Mouse (Mus musculus) right cerebral cortex, postnatal 14 days (tissue): ENCODE measurements around the gene Kcna6.

Source experiments
- DNase-seq: peaks from one replicate; pipeline ENCODE4 v3.0.0; 2022

Kcna6 gene

DNA sequence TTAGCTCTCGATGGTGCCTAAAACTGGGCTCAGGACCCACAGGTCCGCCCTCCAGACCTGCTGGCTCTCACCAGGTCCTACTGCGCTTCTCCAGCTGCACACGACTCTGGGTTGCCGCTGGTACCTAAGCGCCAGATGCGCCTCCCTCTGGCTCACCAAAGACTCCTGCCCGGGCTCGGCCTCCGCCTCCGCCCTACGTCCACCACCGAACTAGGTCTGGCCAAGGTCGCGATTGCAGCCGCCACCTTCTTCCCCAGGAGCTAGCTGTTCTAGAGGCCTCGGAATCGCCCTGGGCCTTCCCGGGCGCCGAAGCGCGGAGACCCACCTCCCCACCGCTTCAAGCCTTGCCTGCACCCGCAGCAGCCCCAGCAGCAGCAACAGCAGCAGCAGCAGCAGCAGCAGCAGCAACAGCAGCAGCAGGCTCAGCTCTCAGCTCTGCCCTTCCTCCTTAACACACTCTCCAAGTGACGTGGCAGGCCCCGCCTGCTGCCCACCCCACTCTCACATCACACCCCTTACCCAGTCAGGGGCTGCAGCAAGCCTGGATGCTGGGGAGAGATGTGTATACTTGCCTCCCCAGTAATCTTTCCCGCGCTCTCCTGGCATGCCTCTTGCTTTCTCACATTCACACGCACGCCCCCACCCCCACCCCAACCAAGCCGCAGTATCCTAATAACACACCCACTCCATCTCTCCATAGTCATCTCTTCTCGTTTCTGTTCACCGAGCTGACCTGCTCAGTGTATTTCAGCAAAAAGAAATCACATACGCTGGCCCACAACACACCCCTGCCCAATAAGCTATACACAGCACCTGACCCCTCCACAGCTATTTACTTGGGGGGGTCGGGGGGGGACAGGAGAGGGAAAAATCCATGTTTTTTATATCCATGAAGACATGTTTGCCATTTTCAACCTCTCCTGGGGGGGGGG is at the start of gene Kcna6:
Kcna6 (minus strand) TSS at position 464 of the 932 bp plus-strand sequence.
- peak; percentile 39 for DNase-seq

DNA sequence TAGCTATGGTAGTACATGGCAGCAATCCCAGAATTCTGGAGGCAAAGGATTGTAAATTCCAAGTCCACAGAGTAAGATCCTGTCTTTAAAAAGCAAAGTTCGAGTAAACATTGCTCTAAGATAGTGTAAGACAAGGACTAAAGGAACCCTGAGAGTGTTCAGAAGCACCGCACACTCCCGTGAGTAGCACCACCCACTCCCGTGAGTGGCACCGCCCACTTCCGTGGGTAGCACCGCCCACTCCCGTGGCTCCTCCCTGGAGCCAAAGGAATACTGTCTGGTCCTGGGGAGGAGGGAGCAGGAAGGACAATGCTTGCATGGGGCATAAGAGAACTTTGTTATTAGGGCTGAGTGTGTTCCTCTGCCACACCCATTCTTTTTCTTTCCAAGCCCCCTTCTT is 48.4 kb upstream of the Kcna6 start:
- no peak for DNase-seq

DNA sequence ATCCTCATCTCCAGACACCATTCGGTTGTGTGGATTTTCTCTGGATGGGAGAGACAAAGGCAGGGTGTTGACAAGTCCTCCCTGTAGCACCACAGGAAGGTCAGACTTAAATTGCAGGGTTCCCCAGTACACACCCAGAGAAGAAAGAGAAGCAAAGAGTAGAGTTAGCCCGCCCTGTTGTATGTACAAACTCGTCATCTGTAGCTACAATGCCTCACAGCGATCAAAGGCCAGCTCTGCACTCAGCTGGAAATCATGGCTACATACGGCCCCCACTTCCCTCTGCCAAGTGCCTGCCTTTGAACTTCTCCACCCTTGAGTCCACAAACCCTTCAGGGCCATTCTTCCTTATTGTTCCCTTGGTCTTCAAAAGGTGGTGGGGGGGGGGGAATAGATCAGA is 43.7 kb upstream of the Kcna6 start:
- no peak for DNase-seq

DNA sequence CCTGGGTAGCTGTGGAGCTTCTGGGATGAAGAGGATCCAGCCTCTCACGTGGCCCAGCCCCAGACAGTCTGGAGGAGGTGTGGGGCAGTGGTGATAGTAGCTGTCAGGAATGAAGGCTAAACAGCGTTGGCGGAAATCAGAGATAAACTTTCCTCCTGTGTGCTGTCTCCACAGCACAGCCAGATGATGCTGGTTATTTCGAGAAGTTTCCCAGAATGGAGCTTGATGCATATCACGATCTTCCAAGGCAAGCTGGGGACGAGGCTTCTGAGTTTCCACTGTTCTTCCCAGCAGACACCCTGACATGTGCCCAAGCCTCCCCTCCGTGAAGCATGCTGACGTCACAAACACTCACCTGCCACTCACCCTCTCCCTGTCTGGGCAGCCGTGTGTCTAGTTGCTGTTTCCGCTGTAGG is 43.2 kb upstream of the Kcna6 start:
- DNase-seq, result peak; percentile 58

DNA sequence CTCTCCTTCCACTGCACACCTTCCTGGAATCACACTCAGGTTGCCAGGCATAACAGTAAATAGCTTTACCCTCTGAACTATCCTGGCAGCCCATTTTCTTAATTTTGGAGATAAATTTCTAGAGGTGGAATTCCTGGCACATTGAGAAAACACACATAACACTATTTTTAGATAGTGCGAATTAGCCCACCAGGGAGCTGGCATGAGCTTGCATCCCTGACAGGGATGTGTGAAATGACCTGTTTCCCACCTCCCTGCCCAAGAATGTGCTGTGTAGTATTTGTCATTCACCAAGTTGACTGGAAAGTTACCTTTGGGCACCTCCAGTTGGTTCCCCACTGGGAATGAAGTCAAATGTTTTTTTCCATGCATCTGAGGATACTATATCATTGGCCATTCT is 42.6 kb upstream of the Kcna6 start:
- DNase-seq, result no peak

DNA sequence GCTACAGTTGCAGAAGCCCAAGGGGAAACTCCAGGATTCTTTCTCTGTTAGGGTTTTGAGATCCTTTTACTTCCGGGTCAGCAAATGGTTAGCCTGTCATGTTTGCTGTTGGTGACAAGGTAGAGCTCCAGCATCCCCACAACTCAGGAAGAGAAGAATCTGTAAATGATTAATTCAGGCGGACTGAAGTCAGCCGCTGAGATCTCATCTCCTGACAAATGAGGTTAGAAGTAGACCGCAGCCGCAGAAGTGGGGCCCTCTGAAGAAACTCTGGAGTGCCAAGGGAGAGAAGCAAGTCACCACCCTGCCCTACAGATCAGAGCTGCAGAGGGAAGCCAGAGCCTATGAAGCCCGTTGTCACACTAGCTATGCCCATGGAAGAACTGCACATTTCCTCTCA is 37.4 kb upstream of the Kcna6 start:
- DNase-seq, result no peak

DNA sequence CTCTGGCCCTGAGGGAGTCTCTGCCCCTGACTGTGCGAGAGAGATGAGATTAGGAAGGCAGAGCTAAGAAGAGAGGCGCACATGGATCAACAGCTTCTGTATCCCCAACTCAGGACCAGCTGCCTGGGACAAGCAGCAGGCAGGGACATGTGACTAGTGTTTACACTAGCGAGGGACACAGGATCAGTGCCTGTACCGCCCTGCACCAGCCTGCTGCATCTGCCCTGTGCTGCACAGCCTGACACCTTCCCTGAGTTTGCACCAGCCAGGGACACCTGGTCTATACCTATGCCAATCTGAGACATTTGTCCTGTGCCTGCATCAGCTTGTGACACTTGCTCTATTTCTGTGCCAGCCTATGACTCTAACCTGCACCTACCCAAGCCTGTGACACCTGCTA is 33.4 kb upstream of the Kcna6 start:
- DNase-seq, result no peak

DNA sequence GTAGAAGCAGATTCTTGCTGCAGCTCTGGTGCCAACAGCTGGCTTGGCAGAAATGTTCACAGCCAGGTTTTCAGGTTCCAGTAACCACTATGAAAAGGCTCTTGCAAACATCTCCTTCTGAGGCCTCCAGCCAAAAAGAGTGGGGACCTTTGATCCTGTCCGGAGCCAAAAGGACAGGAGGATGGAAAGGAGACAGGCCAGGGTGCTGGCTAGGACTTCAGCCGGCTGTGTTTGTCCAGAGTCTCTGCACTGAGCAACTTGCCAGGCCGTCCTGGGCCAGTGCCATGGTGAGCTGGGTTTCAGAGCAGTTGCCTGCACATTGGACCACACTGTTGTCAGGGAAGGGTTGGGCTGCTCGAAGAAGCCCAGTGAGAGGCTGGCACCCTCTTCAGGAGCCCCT is 31.9 kb upstream of the Kcna6 start:
- peak; percentile 49 for DNase-seq

DNA sequence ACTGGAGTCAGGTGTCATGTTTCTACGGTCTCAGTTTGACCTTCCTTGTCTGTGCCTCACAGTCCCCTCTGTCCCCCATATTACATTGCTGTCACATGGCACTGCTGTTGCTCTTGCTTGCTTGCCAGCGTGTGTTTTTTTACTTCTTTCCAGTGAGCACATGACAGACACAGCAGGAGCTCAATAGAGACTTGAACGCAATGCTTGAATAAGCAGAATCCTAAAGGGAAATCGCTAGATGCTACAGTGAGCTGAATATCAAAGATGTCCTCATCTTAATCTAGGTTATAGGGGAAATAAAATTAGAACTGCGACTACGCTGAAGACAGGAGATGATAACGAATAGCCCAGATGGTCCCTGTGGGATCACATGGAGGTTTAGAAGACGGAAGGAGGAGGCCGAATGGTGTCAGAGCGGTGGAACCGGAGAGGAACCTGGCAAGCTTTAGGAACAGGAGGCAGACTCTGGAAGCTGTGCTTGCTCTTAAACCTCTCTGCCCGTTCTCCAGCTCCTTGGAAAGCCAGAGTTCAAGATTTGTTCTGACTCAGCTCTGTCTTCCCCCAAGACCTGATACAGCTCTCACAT is 29.8 kb upstream of the Kcna6 start:
- no peak for DNase-seq

DNA sequence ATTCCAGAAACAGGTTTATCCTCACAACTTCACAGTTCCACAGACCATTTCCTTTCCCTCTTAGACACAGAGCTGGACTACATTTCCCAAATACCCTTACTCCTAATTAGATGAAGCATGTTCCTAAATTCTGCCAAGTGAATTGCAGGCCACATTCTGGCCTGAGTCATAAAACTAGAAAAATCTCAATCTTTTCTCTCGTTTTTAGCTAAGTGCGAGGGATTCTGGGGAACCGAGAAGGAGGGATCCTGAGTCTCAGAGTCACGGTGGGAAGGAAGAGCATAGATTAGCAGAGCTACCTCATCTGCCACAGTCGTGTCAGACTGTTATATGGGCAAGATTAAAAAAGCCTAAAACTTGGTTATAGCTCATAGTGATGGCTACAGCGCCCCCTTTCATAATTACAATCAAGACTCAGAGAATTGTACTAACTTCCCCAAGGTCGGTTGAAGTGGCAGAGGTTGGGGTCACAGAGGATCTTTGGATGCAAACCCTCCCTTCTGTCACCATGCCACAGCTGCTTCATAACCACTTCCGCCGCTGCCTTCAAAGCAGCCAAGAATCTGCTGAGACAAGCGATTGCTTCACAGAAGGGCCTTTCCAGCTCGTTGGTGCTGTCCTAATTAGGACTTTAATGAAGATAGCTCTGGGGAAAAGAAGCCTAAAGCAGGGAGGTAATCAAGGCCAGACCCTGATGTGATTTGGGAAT is 28.6 kb upstream of the Kcna6 start:
- no peak for DNase-seq

DNA sequence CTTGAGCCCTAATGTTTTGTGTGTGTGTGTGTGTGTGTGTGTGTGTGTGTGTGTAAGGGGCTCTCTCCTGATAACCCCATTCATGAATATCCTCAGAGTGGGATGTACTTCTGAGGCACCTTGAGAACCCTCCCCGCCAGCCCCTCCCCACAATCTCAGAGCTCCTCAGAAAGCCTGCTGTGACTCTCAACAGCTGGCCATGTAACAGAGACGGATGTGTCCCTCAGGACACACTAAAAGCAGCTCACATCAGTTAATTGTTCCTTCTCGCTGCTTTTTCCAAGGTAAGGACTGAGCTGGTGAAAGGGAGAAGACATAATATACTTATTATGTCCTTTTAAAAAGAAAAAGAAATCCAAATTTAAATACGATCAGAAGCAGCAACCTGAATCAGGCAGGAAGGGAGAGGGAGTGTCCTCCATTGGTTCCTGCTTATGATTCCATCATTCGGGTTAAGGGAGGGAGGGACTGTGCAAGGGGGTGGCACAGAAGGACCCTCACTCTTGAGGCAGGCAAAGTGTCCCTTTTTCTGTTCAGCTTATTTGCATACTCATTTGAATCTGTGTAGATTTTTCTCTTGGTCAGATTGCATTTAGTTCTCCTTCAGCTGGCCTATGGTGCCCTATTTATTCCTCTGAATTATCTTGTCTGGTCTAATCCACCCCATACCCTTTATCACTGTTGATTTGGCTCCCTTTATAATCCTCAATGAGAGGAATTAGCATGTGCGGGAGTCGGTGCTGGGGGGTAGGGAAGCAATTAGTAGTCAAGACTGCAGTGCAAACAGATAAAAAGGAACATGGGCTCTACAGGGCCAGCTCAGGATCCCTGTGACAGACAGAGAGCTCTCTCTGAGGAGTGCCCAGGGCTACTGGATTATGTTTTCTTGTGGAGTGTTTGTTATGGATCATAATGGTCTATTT is 27.4 kb upstream of the Kcna6 start:
- DNase-seq, result no peak

DNA sequence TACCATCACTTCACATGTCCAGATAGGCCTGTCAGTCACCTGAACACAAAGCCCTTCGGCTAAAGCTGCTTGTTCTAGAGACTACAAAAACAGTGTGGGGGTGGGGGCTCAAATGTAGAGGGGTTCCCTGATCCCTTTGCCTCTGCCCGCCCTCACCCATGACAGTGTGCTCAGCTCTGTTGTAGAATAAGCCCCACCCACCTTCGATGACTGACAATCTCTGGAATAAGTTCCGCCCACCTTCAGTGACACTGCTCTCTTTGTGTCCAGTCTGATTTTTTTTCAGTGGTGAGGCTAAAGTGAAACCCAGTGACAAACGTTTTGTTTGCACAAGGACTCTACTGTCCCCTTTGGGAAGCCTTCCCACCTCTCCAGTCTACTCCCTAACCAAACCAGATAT is 26.1 kb upstream of the Kcna6 start:
- no peak for DNase-seq

DNA sequence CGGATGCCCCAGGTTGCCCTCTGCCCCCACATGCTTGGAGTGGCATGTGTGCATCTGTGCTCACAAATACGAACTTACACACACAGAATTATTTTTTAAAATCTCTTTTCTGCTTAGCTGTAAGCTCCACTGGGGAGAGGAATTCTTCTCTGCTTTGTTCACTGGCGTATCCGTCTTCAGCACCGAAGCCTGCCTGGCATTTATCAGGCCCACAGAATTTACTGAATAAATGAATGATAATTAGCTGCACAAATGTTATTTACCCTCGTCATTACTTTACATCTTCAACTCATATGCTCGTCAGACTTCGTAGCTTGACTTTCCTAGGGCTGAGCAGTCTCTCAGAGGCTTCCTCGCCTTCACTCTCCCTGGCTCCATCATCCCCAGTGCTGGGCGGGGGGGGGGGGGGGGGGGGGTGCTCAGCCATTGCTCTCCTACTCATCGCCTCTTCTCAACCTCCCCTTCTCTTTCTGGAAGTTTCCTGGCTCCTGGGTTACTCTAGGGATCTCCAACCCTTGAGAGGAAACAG is 24.2 kb upstream of the Kcna6 start:
- DNase-seq, result no peak

DNA sequence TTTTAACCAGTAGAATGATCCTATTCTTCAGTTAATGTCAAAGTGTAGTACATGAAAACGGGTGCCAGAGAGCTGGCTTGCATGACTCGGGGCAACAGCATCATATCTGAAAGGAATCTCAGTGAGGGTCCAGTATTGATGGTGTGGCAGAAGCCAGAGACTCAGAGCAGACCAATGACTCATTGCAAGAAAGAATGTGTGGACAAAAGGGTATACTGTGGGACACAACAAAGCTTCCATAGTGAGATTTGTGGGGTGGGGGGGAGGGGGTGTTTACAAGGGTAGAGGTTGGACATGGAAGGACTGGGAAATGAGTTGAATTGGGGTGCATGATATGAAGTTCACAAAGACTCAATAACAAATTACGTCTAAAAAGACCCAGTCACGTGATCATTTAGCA is 20.9 kb upstream of the Kcna6 start:
- DNase-seq, result no peak

DNA sequence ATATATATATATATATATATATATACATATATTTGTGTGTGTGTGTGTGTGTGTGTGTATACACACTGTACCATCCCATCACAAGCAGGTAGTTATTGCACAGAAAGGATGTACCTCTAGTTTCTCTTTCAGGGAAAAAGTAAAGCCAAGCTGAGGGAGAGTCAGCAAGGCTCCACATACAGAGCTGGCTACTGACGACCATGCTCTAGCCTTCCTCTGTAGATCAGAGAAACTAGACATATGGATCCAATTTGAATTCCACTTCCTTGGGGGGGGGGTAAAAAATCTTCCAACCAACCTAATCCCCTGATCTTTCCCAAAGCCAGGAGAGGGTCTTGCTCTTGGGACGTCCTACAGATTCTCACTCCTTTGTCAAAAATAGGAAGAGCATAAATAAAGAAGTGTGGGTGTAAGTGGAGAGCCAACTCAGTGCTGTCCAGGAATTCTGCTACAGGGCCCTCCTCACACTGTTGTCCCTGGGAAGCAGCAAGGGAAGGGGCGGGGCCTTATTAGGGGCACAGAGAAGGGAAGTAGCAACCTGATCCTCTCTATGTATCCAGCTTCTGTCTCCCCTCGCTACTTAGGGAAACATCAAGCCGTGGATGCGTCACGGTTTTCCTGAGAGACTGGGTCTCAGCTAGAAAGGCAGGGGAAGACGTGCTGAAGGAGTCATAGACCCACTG is 15.4 kb upstream of the Kcna6 start:
- no peak for DNase-seq

DNA sequence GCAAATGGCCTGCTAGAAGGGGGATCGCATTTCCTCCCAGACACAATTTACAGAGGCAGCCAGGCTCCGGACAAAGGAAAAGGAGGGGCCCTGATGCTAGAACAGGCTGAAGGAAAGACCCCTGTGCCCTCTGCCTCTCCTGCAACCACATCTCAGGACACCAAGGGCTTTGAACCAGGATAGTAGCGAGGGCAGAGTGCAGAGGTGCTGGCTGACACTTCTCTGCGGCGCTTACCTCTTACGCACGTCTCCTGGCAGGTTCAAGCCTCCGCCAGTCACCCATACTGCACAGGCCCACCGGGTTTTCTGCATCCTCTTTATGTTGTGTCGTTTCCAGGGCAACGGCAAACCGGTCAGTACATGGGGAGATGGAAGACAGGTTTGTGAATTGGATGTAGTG is 12.0 kb upstream of the Kcna6 start:
- DNase-seq, result no peak

DNA sequence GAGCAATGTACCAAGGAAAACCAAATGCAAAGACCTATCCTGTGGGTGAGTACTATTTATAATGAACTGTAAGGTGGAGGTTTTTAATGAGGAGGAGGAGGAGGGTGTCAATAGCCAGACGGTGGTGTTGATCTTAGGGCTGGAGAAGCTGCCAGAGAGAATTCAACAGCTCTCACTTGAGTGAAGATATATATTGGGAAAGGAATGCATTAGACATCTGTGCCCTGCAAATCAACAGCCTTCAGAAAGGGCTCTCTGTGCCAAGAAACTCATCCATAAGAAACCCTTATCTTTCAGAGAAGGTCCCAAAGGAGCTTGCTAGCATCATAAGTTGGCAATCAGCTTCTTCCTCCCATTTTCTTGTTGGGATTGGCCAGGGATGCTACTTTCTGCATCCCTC is 5.4 kb upstream of the Kcna6 start:
- DNase-seq, result no peak

DNA sequence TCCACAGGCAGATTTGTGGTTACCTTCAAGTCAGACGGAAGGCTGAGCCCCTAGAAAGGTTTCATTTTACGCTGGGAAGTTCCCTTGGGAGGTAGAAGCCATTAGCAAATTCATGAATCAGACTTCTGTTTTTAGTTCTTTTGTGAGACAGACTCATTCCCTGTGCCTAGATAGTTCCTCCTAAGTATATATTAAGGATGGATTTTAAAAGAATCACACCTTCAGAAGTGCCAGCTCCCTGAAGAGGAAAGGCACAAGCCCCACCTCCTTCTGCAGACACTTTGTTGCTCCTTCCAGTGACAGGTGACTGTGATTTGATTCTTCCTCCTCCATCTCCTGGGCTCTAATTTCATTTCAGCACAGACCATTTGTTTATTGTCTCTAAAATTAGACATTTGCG is 2.1 kb upstream of the Kcna6 start:
- DNase-seq, result no peak

DNA sequence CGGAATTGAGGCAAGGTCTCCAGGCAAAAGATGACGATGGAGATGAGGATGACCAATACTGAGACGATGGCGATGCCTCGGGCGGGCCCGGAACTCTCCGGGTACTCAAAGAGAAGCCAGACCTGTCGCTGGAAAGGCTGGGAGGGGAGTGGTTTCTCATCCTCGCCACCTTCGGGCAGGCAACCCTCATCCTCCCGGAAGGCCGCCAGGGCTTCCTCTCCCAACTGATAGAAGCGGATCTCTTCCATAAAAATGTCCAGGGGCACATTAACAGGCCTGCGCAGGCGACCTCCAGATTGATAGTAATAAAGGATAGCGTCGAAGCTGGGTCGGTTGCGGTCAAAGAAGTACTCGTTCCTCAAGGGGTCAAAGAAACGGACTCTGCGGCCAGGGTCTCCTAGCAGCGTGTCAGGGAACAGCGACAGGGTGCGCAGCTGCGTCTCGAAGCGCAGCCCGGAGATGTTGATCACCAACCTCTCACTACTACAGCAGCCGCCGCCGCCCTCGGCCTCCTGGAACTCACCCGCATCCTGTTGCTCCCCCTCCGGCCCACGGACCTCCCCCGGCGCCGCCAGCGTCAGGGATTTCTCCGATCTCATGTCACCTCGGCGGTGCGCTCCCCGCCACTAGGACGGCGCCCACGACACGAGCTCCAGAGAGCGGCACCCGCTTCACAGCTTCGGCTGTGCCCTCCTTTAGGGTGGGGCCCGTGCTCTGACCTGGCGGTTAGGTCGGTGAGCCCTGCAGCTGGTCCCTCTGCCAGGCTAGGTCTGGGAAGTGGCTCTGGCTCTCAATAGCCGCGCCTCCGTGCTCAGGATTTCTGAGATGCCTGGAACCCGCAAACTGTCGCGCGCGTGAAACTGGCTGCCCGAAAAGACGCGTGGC is 906 bp downstream of the Kcna6 start:
- peak; percentile 64 for DNase-seq

DNA sequence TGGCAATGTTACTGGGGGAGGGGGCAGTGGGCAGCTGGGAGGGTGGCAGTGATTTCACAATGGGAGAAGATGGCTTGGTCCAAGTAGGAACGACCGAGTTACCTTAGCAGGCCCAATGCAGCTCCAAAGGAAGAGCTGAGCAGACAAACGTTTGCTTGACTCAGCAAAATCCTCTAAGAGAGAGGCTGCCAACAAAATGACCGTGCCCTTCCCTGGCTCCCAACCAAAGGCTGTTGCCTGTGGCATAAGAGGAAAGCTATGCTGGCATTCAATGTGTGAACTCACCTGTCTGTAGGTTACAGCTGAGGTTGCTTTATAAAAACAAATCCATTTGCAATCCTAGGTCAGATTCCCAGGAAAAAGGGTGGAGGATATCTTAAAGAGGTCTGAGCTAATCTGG is 3.5 kb downstream of the Kcna6 start:
- DNase-seq, result no peak

DNA sequence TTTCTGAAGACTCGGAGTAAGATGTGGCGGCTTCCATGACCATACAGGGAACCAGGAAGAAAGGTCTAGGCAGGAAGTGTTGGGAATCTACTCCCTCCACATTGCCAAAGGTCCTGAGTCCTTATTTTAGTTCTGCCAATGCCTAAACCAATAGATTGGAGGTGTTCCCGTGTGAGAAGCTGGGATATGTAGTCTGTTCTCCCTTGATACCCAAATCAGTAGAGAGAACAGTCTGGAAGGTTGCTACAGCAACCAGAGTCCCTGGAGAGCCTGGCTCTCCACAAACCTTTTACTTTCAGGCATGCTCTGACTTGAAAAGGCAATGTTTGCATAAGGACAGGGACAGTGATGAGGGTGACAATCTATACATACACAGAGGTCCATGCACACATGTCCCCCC is 4.7 kb downstream of the Kcna6 start:
- no peak for DNase-seq
